Mouse (Mus musculus) liver, postnatal 0 days (tissue): Measurements from ENCODE around the gene Traf4.

Experiments used
- CTCF ChIP-seq: sonication (generic); IDR thresholded peaks from 2 replicates; pipeline ENCODE4 v1.5.1; 2016; ENCODE audit warnings: antibody characterized with exemption, low read depth
- EP300 ChIP-seq: IDR thresholded peaks from 2 replicates; pipeline ENCODE4 v1.6.1; 2016; ENCODE audit warnings: antibody characterized with exemption, low read depth, mild to moderate bottlenecking

DNA sequence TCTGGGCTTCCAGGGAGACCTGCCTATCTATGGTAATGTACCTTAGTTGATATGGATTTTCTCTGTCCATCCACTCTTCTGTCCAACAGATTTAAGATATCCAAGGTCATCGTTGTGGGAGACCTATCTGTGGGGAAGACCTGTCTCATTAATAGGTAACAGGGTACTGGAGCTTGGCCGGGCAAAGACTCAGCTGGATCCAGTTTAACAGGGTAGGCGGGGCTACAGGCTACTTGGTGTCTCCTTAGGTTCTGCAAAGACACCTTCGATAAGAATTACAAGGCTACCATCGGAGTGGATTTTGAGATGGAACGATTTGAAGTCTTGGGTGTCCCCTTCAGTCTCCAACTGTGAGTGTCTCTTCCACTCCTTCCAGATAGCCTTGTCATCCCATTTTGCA is 24.7 kb upstream of the Traf4 start:
- TF ChIP-seq CTCF, result no peak
- no peak for TF ChIP-seq EP300
